Mouse (Mus musculus) ovary, postnatal 10 days (tissue): ENCODE measurements around the gene Kat6b.

ENCODE experiments used
- DNase-seq: peaks from one replicate; pipeline ENCODE4 v3.0.0; 2022; ENCODE audit warnings: low spot score

Gene Kat6b

GRCm38 (mm10) chr14:21592985-21593750 lies 111.9 kb downstream of the Kat6b start:
- DNase-seq = no peak

- no peak for DNase-seq
Observed at GRCm38 (mm10) chr14:21599446-21600173, 118.4 kb downstream of the Kat6b start.

GRCm38 (mm10) chr14:21600174-21600566 lies 118.9 kb downstream of the Kat6b start:
- no peak for DNase-seq

GRCm38 (mm10) chr14:21600628-21601027 lies 119.4 kb downstream of the Kat6b start:
- DNase-seq = no peak

GRCm38 (mm10) chr14:21602166-21602565 lies 120.9 kb downstream of the Kat6b start:
- no peak for DNase-seq

GRCm38 (mm10) chr14:21602937-21603336 lies 121.7 kb downstream of the Kat6b start:
- no peak for DNase-seq

- DNase-seq = no peak
Observed at GRCm38 (mm10) chr14:21607686-21608085, 126.5 kb downstream of the Kat6b start.

GRCm38 (mm10) chr14:21608886-21609285 lies 127.7 kb downstream of the Kat6b start:
- no peak for DNase-seq

GRCm38 (mm10) chr14:21610224-21610623 lies 129.0 kb downstream of the Kat6b start:
- DNase-seq = no peak

GRCm38 (mm10) chr14:21613031-21613430 lies 131.8 kb downstream of the Kat6b start:
- DNase-seq = no peak

GRCm38 (mm10) chr14:21614103-21614502 lies 132.9 kb downstream of the Kat6b start:
- no peak for DNase-seq

GRCm38 (mm10) chr14:21615853-21616252 lies 134.6 kb downstream of the Kat6b start:
- no peak for DNase-seq

- no peak for DNase-seq
Observed at GRCm38 (mm10) chr14:21617221-21617980, 136.2 kb downstream of the Kat6b start.

GRCm38 (mm10) chr14:21619951-21620350 lies 138.7 kb downstream of the Kat6b start:
- no peak for DNase-seq

GRCm38 (mm10) chr14:21625946-21626345 lies 144.7 kb downstream of the Kat6b start:
- DNase-seq = no peak

- DNase-seq = no peak
Observed at GRCm38 (mm10) chr14:21631665-21632200, 150.5 kb downstream of the Kat6b start.

GRCm38 (mm10) chr14:21636548-21636947 lies 155.3 kb downstream of the Kat6b start:
- no peak for DNase-seq

GRCm38 (mm10) chr14:21640806-21641435 lies 159.7 kb downstream of the Kat6b start:
- no peak for DNase-seq

- DNase-seq = no peak
Observed at GRCm38 (mm10) chr14:21653813-21654212, 172.6 kb downstream of the Kat6b start.

- DNase-seq = no peak
Observed at GRCm38 (mm10) chr14:21659155-21659554, 177.9 kb downstream of the Kat6b start.

- DNase-seq = no peak
Observed at GRCm38 (mm10) chr14:21659652-21660051, 178.4 kb downstream of the Kat6b start.
